Mouse (Mus musculus) G1E (cell line): ENCODE measurements around the gene Slc1a1.

Experiments used
- CTCF ChIP-seq: IDR thresholded peaks from 2 replicates; pipeline ENCODE4 v1.5.1; 2012; ENCODE audit warnings: low read depth, low read length, inconsistent platforms, mixed read lengths
- GATA1 ChIP-seq: IDR thresholded peaks from 2 replicates; pipeline ENCODE4 v1.6.1; 2012; ENCODE audit warnings: borderline replicate concordance, low read length, inconsistent platforms, mixed read lengths

- TF ChIP-seq CTCF (no peak), GATA1 (no peak)
These were observed 10.3 kb downstream of the Slc1a1 start for GRCm38 (mm10) chr19:28844946-28845710.
